Mouse (Mus musculus): ENCODE results near the gene Cenpc1.

DNA sequence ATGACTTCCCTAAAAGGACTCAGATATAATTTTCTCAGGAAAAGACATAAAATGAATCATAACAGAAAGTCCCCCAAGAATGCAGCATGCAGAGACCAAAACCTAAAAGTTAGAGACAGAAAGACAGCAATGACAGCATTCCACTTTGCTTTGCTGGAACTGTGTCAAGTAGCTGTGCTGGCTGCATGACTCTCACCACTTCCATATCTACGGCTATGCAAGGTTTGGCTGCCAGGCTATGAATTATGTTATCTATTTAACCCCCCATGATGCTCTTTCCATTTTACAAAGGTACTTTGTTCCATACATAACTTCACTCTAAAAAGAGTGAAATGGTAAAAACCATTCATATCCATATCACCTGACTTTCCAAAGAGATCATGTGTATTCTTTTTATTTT is 48.6 kb upstream of the Cenpc1 start:
- TF ChIP-seq ZNF384 (IDR thresholded peaks at IDR 0.05; ENCODE audit: low read depth, low read length) (no peak), CTCF (conservative IDR thresholded peaks at IDR 0.05 in 1 of 2, IDR thresholded peaks at IDR 0.05 in 1 of 2; ENCODE audit: low read depth in 2 of 2, low read length in 2 of 2) (no peak), HCFC1 (IDR thresholded peaks at IDR 0.05; ENCODE audit: low read depth, low read length) (no peak), NRF1 (IDR thresholded peaks at IDR 0.05; ENCODE audit: low read depth, low read length) (no peak), MXI1 (IDR thresholded peaks at IDR 0.05; ENCODE audit: low read depth, low read length) (no peak), POLR2AphosphoS2 (IDR thresholded peaks at IDR 0.05; ENCODE audit: low read depth, low read length) (no peak), BHLHE40 (IDR thresholded peaks at IDR 0.05; ENCODE audit: low read depth, low read length) (no peak), ZMIZ1 (IDR thresholded peaks at IDR 0.05; ENCODE audit: low read depth, low read length) (no peak)

All from CH12.LX (cell line).